Mouse (Mus musculus) liver, adult 2 months (tissue): ENCODE data around the gene Smurf1.

Source experiments
- CTCF ChIP-seq: fragments of 200-500 bp; IDR thresholded peaks from 2 replicates; pipeline ENCODE4 v1.5.1; 2011; ENCODE audit warnings: low read depth, low read length, control low read depth
- POLR2A ChIP-seq: fragments of 200-500 bp; IDR thresholded peaks from 2 replicates; pipeline ENCODE4 v1.6.1; 2011; ENCODE audit warnings: low read length, control low read depth; ENCODE audit not compliant: insufficient read depth; ENCODE audit errors: extremely low read depth

DNA sequence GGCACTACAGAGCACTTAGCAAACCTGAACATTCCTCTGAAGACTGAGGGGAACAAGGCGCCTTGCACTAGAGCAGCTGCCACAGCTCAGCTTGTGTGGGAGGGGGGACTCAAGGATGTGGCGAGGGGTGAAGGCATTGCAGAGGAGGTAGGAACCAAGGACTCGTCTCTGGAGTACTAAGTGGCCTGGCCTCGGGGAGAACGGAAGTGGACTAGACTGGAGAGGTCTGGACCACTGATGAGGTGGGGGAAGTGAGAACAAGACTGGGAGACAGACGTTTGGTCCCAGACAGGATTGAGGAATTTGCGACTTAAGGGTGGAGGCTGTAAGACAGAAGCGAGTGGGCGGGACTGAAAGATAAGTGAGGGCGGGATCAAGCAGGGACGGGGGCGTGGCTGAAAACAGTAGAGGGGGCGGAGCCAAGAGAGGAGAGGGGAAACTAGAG lies 1.8 kb downstream of the Smurf1 start:
- TF ChIP-seq POLR2A, result no peak
- TF ChIP-seq CTCF, result no peak
